Mouse (Mus musculus): ENCODE data around the gene Clhc1.
"Not testable (repeated sequence)": the region's sequence is repeated elsewhere in the genome, so short reads cannot be mapped to it uniquely, and the experiment has no call there.

Clhc1 gene

DNA sequence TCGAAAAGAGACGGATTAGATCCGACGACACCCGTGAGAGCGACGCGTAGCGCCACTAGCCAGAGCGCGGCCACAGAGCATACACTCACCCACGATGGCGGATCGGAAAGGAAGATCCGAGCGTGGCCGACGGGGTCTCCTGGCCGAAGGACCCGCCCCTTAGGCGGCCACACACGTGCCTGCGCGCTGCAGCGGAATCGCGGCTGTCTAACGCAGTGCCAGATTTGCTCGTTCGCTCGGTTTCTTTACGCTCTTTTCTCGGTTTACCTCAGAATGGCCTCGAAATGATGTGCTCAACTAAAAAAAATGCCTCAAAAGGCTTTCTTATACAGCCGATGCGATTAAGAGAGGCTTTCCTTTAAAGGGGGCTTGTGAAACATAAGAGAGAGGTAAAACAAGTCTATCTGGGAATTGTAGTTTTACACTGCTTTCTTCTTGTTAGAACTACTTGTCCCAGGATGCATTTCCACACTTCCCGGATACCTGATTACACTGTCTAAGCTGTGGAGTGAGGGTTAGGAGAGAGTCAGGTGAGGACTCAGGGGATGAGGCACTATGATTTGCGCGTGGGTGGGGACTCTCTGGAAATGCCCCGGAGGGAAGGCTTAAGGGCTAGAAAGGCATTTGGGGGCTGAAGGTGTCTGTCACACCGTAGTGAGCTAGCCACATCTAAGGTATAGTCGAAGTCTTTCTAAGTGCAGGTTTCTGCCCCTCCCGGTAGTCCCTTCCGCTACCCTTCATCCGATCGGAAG lies at the start of gene Clhc1, which contains the start of gene Rps27a:
Clhc1 (plus strand) TSS at position 199 of the 752 bp plus-strand sequence.
Rps27a (minus strand) TSS at position 358 of the 752 bp plus-strand sequence.
- DNase-seq: peak; percentile 98

DNA sequence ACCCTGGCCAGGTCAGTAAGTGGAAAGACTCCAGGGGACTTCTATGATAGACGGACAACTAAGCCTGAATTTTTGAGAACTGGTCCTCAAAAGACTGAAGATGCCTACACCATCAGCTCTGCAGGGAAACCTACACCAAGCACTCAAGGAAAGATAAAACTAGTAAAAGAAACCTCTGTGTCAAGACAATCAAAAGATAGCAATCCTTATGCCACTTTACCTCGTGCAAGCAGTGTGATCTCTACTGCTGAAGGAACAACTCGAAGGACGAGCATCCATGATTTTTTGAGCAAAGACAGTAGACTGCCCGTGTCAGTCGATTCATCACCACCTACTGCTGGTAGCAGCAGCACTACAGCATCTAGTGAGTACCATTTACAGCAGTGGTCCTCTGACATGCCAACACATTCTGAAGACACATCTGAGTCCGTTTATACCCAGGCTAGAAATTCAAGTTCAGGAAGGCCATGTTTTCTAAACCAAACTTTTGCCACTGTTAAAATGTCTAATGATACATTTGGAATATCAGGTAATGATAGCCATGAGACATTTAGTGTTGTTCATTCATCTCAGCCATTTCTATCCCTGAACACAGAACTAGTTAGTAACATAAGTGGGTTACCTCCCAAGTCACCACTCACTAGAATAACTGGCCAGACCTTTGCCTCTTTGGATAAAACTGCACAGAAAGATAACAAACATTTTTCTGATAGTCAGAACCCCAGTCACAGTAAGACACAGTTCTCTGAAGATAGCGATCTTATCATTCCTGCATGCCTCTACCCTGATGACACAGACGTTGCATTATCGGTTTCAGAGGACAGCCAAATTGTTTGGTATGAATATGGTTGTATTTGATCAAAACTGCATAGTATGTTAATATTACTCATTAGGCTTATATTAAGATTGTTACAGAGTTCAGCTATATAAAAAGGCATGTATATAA lies 43.5 kb upstream of the Clhc1 start:
- no peak for DNase-seq

DNA sequence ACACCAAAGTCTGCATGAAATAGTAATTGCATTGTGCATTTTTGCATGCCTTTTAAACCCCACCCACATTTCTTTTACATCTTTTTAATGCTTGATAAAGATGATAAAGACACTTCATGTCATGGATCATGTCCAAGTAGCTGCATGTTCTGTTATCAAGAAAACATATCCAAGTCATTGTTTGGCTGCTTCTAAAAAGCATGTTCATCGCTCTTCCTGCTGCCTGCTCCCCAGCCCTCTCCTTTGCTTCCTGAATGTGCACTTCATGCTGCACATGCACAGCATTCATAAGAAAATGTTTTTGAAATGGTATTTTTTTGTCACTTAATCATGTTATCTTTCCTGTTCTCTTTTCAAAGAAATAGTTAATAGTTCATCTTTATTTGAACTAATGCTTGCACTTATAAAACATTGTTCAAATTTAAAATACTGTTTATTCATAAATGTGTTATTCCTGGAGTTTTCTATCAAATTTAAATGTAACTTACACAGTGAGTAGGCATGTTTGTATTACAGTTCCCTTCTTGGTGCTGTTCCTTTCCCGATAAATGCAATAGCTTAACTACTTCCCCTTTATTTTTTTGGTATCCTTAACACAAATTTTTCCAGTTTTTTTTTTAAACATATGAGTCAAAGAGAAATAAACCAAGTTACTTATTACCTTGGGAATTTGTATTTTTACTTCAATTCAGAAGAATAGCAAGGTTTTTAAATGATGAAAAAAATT lies 42.7 kb upstream of the Clhc1 start:
- DNase-seq: no peak

DNA sequence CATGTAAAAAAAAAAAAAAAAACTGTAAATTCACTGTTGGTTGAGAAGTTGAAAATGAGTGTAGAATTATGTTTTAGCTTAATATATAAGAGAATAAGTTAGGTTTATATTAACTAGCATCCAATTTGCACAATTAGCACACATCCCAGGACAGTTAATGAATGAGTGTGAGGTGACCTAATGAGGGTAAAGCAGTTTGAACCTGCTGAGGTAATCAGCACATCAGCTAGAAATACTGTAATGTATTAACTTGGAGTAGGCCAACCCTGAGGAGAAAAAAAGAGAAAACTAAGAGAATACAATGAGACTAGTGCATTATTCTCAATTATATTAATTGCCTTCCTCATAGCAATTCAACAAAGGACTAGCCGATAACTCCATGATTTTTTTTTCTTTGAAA lies 38.3 kb upstream of the Clhc1 start:
- no peak for DNase-seq

DNA sequence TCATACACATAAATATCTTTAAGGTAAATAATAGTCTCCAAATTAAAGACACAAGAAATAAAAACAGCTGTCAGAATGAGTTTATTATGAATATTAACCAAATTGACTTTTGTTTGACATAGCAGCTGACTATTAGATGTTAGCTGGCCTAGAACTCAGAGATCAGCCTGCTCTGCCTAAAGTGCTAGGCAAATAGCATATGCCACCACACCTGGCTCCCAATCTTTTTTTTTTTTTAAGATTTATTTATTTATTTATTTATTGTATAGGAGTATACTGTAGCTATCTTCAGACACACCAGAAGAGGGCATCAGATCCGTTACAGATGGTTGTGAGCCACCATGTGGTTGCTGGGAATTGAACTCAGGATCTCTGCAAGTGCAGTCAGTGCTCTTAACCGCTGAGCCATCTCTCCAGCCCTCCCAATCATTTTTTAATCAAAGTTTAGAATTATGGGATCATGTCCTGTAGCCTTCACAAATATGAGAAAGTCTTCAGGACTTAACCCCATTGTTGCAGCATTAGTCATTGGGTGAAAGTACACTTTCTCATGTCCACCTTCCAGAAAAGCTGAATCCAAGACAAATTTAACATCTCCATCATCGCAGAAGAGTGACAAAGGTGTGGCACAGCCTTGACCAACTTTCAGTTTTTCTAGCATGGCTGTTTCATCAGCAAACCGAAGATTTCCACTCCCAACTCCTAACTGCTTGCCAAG lies 34.8 kb upstream of the Clhc1 start:
- no peak for DNase-seq

DNA sequence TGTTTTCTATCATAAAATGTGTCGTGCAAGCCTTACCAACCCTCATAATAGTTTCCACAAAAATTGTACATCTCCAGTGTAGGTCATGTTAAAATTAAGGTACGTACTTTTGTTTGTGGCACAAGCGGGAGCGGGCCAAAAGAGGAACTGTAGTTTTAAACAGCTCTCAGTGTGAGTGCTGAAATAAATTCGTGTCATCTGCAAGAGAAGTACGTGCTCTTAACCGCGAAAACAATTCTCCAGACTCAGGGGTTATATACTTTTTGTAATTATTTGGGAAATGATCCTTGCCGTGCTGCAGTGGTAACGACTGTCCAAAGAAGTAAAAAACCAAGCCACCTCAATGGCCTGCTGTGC lies 33.4 kb upstream of the Clhc1 start:
- peak in 1 of 2 experiments; percentile 51 for DNase-seq

DNA sequence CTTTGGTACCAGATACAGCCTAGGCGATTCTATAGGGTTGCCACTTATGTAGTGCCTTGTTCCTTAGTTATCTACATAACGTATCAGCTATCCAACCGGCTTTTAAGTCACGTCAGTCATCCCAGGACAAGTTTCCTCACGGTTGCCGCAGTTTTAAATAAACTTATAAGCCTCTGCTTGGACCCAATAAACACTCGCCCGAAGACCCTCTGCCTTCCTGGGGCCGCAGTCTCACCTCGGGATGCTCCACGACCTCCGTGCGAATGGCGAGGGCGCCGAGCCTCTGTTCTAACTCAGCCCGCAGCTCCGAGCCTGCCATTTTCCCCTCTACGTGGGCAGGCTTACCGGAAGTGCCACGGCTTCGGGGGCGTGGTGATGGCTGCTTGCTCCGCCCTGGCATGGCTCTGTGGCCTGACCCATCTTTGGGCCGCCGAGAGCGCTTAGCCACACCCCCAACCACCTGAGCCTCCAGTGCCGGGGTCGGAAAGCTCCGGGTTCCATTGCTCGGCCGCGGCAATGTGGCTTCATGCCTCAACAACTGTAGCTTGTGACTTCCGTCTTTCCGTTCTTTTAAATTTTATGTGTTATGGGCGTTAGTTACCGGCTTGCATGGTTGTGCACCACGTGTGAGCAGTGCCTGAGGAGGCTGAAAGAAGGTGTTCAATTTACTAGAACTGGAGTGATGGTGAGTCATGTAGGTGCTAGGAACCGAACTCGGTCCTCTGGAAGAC lies 32.9 kb upstream of the Clhc1 start, which contains the start of gene Prorsd1:
Prorsd1 (minus strand) TSS at position 352 of the 731 bp plus-strand sequence.
- peak; percentile 97 to 98 for DNase-seq

DNA sequence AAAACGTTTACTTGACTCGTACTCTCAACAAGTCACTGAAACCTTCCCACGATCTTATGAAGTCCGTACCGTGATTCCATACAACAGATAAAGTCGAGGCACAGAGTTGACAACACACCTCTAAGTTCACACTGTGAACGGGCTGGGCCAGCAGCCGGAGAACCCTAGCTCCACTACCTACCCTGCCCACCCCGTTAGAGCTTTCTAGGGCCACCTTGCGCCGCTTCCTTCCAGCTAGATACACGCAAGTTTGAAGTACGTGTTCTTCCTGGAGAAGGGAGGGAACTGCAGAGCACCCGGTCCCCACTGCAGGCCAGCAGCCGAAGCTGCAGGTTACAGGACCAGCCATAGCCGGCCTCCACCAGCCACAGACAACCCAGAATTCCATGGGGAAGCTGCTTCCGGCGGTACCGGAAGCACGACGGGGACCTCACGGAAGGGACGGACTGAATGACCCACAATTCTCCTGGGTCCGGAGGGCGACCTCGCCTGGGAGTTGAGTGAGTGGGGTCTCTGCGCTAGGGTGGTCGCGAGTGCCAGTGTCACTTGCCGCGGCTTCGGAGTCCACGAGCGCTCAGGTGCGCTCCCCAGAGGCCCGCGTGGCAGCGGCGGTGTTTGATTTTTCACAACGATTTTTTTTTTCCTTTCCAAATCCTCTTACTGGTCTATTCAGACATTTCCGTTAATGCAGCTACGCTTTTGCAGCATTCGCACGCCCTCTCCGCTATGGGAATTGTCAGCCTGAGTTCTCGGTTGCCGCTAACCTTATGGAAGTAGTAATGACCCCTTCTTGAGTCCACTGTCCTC lies 21.6 kb upstream of the Clhc1 start, which contains the start of gene Mtif2:
Mtif2 (plus strand) TSS at position 421 of the 807 bp plus-strand sequence.
- peak; percentile 69 to 73 for DNase-seq

GRCm38 (mm10) chr11:29538201-29538600 lies 9.5 kb upstream of the Clhc1 start:
- DNase-seq: no peak

GRCm38 (mm10) chr11:29544225-29544945 lies 3.4 kb upstream of the Clhc1 start:
- DNase-seq: no peak

DNA sequence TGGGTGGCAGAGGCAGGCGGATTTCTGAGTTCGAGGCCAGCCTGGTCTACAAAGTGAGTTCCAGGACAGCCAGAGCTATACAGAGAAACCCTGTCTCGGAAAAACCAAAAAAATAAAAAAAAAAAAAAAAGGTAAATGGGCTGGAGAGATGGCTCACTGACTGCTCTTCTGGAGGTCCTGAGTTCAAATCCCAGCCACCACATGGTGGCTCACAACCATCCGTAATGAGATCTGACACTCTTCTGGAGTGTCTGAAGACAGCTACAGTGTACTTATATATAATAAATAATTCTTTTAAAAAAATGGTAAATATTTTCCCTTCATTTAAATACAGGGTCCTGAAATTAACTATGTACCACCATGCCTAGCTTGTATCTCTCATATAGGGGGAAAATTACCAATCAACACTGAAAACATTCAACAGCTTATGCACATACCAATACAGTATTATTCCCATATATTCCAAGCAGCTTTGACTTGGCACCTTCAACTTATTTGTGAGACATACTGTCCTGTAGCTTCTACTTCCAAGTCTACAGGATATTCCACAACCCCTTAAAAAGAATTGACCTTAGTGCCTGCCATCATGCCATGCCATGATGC lies 2.5 kb upstream of the Clhc1 start:
- DNase-seq: not testable (repeated sequence)

GRCm38 (mm10) chr11:29546297-29546696 lies 1.5 kb upstream of the Clhc1 start:
- DNase-seq: not testable (repeated sequence)

GRCm38 (mm10) chr11:29546762-29547161 lies 988 bp upstream of the Clhc1 start:
- DNase-seq: no peak

- DNase-seq: no peak
Measured at GRCm38 (mm10) chr11:29547249-29547751, 450 bp upstream of the Clhc1 start.

GRCm38 (mm10) chr11:29548504-29549424 lies 1.0 kb downstream of the Clhc1 start:
- peak; percentile 14 to 23 for DNase-seq

- peak; percentile 53 to 65 for DNase-seq
Measured at GRCm38 (mm10) chr11:29549425-29549778, 1.7 kb downstream of the Clhc1 start.

DNA sequence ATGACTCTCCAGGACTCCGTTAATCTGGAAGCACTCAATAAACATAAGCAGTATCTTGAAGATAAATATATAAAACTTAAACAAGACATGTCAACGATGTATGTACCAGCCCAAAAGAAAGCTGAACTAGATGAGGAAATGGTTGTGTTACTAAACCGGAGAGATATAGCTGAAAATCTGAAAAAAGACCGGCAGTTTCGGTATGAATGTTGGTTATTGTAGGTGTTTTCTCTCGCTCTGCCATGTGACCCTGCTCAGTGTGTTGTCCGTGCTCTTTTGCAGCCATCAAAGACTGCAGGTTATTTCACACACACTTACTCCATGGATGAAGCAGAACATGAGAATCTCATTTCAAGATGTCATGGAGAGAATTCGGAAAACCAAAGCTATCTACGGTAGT lies 12.7 kb downstream of the Clhc1 start:
- no peak for DNase-seq

DNA sequence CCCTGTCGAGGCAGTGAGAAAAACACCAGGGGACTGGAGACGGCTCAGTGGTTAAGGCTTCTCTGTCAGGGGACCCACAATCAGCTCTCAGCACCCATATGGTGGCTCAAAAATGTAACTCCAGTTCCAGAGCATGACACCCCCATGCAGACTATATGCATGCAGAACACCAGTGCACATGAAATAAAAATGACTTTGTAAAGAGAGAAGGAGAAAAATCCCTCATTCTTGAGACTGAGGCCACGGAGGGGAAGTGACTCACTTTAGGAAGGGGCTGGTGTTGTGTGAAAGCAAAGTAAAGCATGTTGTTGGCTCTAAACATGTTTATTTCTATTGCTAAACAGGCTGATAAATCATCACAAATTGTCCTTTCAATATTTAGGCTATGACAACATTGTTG lies 13.2 kb downstream of the Clhc1 start:
- DNase-seq: no peak
